ENCODE assay signal across 8 mouse cellular contexts in genomic region chr7:137438962-137439361, GRCm38 (mm10). TPM values are rescaled to one million over a fixed set of nuclear protein-coding genes. Genes with fewer than 3 reads are reported as not detected.
DNase-seq lines count a peak whose midpoint lies in the region; ATAC-seq and TF ChIP-seq lines count a peak whose summit lies in the region.
"Not testable (repeated sequence)": the region's sequence is repeated elsewhere in the genome, so short reads cannot be mapped to it uniquely, and the experiment has no call there.

No protein-coding gene starts in this region.

- ATAC-seq in forebrain, embryonic 16.5 days; hindbrain, embryonic 12.5 days (ENCODE audit: low FRiP score); kidney, embryonic 16.5 days (ENCODE audit: low FRiP score, low TSS enrichment); liver, embryonic 13.5 days (ENCODE audit: low read depth); midbrain, embryonic 14.5 days (ENCODE audit: low FRiP score, low TSS enrichment); stomach, postnatal 0 days (ENCODE audit: low FRiP score, low TSS enrichment): not testable (repeated sequence)

- peaks cover 56% of the 10 kb centered on the region for H3K79me2 ChIP-seq in CH12.LX (replicated peaks; ENCODE audit: control insufficient read depth, extremely low read depth, insufficient read depth, poor library complexity, severe bottlenecking)

- peak overlapping the region; percentile 82; the same call in 1 of the 2 replicates for H3K9ac ChIP-seq in CH12.LX (ENCODE audit: insufficient read depth, low read depth)
- H3K9ac ChIP-seq in forebrain, embryonic 16.5 days (replicated peaks; ENCODE audit: low read depth, low read length); hindbrain, embryonic 12.5 days; kidney, embryonic 16.5 days (replicated peaks; ENCODE audit: low read length); midbrain, embryonic 14.5 days (replicated peaks; ENCODE audit: low read length); stomach, postnatal 0 days (ENCODE audit: low read length): not testable (repeated sequence)
- peak overlapping the region; percentile 92 for H3K9ac ChIP-seq in liver, embryonic 13.5 days

- not testable (repeated sequence) for TF ChIP-seq CTCF in CH12.LX (conservative IDR thresholded peaks at IDR 0.05 in 1 of 2, IDR thresholded peaks at IDR 0.05 in 1 of 2; ENCODE audit: low read depth in 2 of 2, low read length in 2 of 2); stomach, postnatal 0 days (IDR thresholded peaks at IDR 0.05; ENCODE audit: low read depth)

- H3K36me3 ChIP-seq in CH12.LX (replicated peaks in 1 of 2; ENCODE audit: control insufficient read depth in 1 of 2, insufficient read depth in 1 of 2, low read length in 1 of 2): peaks cover 6 to 33% of the 10 kb centered on the region in 2 experiments
- H3K36me3 ChIP-seq in embryonic facial prominence, embryonic 10.5 days (replicated peaks): peaks cover 19% of the 10 kb centered on the region
- H3K36me3 ChIP-seq in forebrain, embryonic 16.5 days (ENCODE audit: control insufficient read depth, insufficient read depth); hindbrain, embryonic 12.5 days; kidney, embryonic 16.5 days (ENCODE audit: insufficient read depth, low read length); liver, embryonic 13.5 days; midbrain, embryonic 14.5 days (ENCODE audit: control insufficient read depth, insufficient read depth, low read length); stomach, postnatal 0 days (ENCODE audit: control insufficient read depth, insufficient read depth, low read length): not testable (repeated sequence)

- not testable (repeated sequence) for TF ChIP-seq RAD21 in CH12.LX (IDR thresholded peaks at IDR 0.05; ENCODE audit: low read depth, low read length)

- H3K4me3 ChIP-seq in CH12.LX (replicated peaks in 1 of 3; ENCODE audit: low read depth in 2 of 3, low read length in 2 of 3, poor library complexity in 1 of 3): peak overlapping the region; percentile 80 to 91 (median 90)
- H3K4me3 ChIP-seq in embryonic facial prominence, embryonic 10.5 days: peak overlapping the region; percentile 88
- peak overlapping the region; percentile 77; the same call in 1 of the 2 replicates for H3K4me3 ChIP-seq in forebrain, embryonic 16.5 days (replicated peaks; ENCODE audit: low read length)
- H3K4me3 ChIP-seq in hindbrain, embryonic 12.5 days: peak overlapping the region; percentile 95; the same call in 1 of the 2 replicates
- peak overlapping the region; percentile 99 for H3K4me3 ChIP-seq in kidney, embryonic 16.5 days (ENCODE audit: low read length)
- peak overlapping the region; percentile 91 for H3K4me3 ChIP-seq in liver, embryonic 13.5 days (replicated peaks)
- peak overlapping the region; percentile 95 for H3K4me3 ChIP-seq in midbrain, embryonic 14.5 days (replicated peaks; ENCODE audit: low read depth, low read length)
- H3K4me3 ChIP-seq in stomach, postnatal 0 days (ENCODE audit: low read depth, low read length): not testable (repeated sequence)

- DNase-seq in CH12.LX (ENCODE audit: extremely low read depth): peak; percentile 53
- DNase-seq in embryonic facial prominence, embryonic 10.5 days (ENCODE audit: low spot score); liver, embryonic 13.5 days; midbrain, embryonic 14.5 days; stomach, postnatal 0 days (ENCODE audit: low spot score): not testable (repeated sequence)

- in situ Hi-C loops in CH12.LX (cut with MboI; ENCODE audit: low pct_ligation_motif_present, low pct_unique_long_range_greater_than_20kb, low sequenced_read_pairs): loop anchor here (25.0 kb wide), 1 partner anchor 552 kb away; the partner anchor contains the start of gene Mgmt

- dilution Hi-C loops in CH12.LX (cut with MboI; ENCODE audit: extremely low pct_ligation_motif_present, extremely low pct_unique_long_range_greater_than_20kb, low sequenced_read_pairs): not testable (repeated sequence)

- H3K4me2 ChIP-seq in CH12.LX (ENCODE audit: insufficient read depth, low read depth, poor library complexity, severe bottlenecking): peak overlapping the region; percentile 79
- H3K4me2 ChIP-seq in forebrain, embryonic 16.5 days (ENCODE audit: low read length): peak overlapping the region; percentile 60
- H3K4me2 ChIP-seq in hindbrain, embryonic 12.5 days (replicated peaks): peak overlapping the region; percentile 70
- peak overlapping the region; percentile 88 for H3K4me2 ChIP-seq in kidney, embryonic 16.5 days (replicated peaks; ENCODE audit: low read depth, low read length)
- H3K4me2 ChIP-seq in liver, embryonic 13.5 days: peak overlapping the region; percentile 93
- H3K4me2 ChIP-seq in midbrain, embryonic 14.5 days (ENCODE audit: low read length): peak overlapping the region; percentile 69
- peak overlapping the region; percentile 84 for H3K4me2 ChIP-seq in stomach, postnatal 0 days (replicated peaks; ENCODE audit: low read depth)

- H3K27ac ChIP-seq in CH12.LX (ENCODE audit: insufficient read depth, low read depth): peak overlapping the region; percentile 81
- not testable (repeated sequence) for H3K27ac ChIP-seq in embryonic facial prominence, embryonic 10.5 days (replicated peaks); forebrain, embryonic 16.5 days (ENCODE audit: low read length); kidney, embryonic 16.5 days (ENCODE audit: low read length); liver, embryonic 13.5 days; midbrain, embryonic 14.5 days (replicated peaks; ENCODE audit: low read depth, low read length); stomach, postnatal 0 days (replicated peaks)
- H3K27ac ChIP-seq in hindbrain, embryonic 12.5 days: 0 out of 2 replicates have a peak overlapping the region, but pooled peaks have one; percentile 93

- WGBS in embryonic facial prominence, embryonic 10.5 days: 87% methylated on average over 7 of the region's 7 CpGs
- 83% methylated on average over 7 of the region's 7 CpGs for WGBS in forebrain, embryonic 16.5 days
- 84% methylated on average over 7 of the region's 7 CpGs for whole genome bisulfite sequencing in hindbrain, embryonic 12.5 days
- 84% methylated on average over 7 of the region's 7 CpGs for WGBS in kidney, embryonic 16.5 days
- 67% methylated on average over 7 of the region's 7 CpGs for WGBS in liver, embryonic 13.5 days (ENCODE audit: insufficient replicate concordance)
- WGBS in midbrain, embryonic 14.5 days: 83% methylated on average over 7 of the region's 7 CpGs
- WGBS in stomach, postnatal 0 days: 83% methylated on average over 7 of the region's 7 CpGs

- H3K9me3 ChIP-seq in CH12.LX (replicated peaks; ENCODE audit: low read length); embryonic facial prominence, embryonic 10.5 days; forebrain, embryonic 16.5 days (ENCODE audit: control insufficient read depth, low read length); hindbrain, embryonic 12.5 days (replicated peaks); kidney, embryonic 16.5 days (ENCODE audit: low read length); liver, embryonic 13.5 days (replicated peaks); midbrain, embryonic 14.5 days (ENCODE audit: control insufficient read depth, low read length); stomach, postnatal 0 days (ENCODE audit: control insufficient read depth, low read length): not testable (repeated sequence)

- TF ChIP-seq EP300 in CH12.LX (IDR thresholded peaks at IDR 0.05; ENCODE audit: low read length): peak; percentile 9; the same call in 1 of the 2 replicates
- not testable (repeated sequence) for TF ChIP-seq EP300 in stomach, postnatal 0 days (optimal IDR thresholded peaks at IDR 0.05)

- TF ChIP-seq POLR2A in CH12.LX (IDR thresholded peaks at IDR 0.05; ENCODE audit: low read depth, low read length): not testable (repeated sequence)

- not testable (repeated sequence) for H3K27me3 ChIP-seq in CH12.LX (replicated peaks); embryonic facial prominence, embryonic 10.5 days (replicated peaks; ENCODE audit: low read depth, poor library complexity, severe bottlenecking); forebrain, embryonic 16.5 days (replicated peaks; ENCODE audit: control insufficient read depth, insufficient read depth, low read length); hindbrain, embryonic 12.5 days; kidney, embryonic 16.5 days (ENCODE audit: insufficient read depth, low read length); liver, embryonic 13.5 days; midbrain, embryonic 14.5 days (ENCODE audit: control insufficient read depth, insufficient read depth, low read length); stomach, postnatal 0 days (ENCODE audit: control insufficient read depth, insufficient read depth, low read length)

- H3K4me1 ChIP-seq in CH12.LX (ENCODE audit: control insufficient read depth in 1 of 2, insufficient read depth in 2 of 2): peaks cover 8 to 37% of the 10 kb centered on the region in 2 experiments
- peaks cover 24% of the 10 kb centered on the region for H3K4me1 ChIP-seq in embryonic facial prominence, embryonic 10.5 days
- H3K4me1 ChIP-seq in forebrain, embryonic 16.5 days (replicated peaks; ENCODE audit: control insufficient read depth, insufficient read depth, low read length): peaks cover 22% of the 10 kb centered on the region
- H3K4me1 ChIP-seq in hindbrain, embryonic 12.5 days: peaks cover 21% of the 10 kb centered on the region
- H3K4me1 ChIP-seq in kidney, embryonic 16.5 days (ENCODE audit: insufficient read depth, low read length): peaks cover 16% of the 10 kb centered on the region
- H3K4me1 ChIP-seq in liver, embryonic 13.5 days (replicated peaks): peaks cover 54% of the 10 kb centered on the region
- peaks cover 10% of the 10 kb centered on the region; the same call in 1 of the 2 replicates for H3K4me1 ChIP-seq in midbrain, embryonic 14.5 days (ENCODE audit: control insufficient read depth, insufficient read depth, low read length)
- not testable (repeated sequence) for H3K4me1 ChIP-seq in stomach, postnatal 0 days (replicated peaks; ENCODE audit: control insufficient read depth, insufficient read depth)

RNA-seq across cellular contexts. Expression of gene Glrx3, which starts 1.5 kb away (rescaled TPM):
- total RNA-seq in CH12.LX (2012; rRNA removed): 182 and 196 TPM in 2 replicates
- total RNA-seq in CH12.LX (2014; rRNA removed): 347 and 372 TPM in 2 replicates
- 243 and 279 TPM in 2 replicates for polyA plus RNA-seq in CH12.LX (2012; ENCODE audit: insufficient read length, low read depth)
- polyA plus RNA-seq in embryonic facial prominence, embryonic 10.5 days (2016; fragmentation: Nextera tagmentation; extraction: Ambion mirVana): 316 and 321 TPM in 2 replicates
- 253 and 278 TPM in 2 replicates for polyA plus RNA-seq in forebrain, embryonic 16.5 days (2015; fragmentation: Nextera tagmentation; extraction: Ambion mirVana)
- 262 and 266 TPM in 2 replicates for polyA plus RNA-seq in hindbrain, embryonic 12.5 days (2016; fragmentation: Nextera tagmentation; extraction: Ambion mirVana)
- 234 and 247 TPM in 2 replicates for polyA plus RNA-seq in kidney, embryonic 16.5 days (2015; fragmentation: Nextera tagmentation; extraction: Ambion mirVana)
- 117 and 123 TPM in 2 replicates for polyA plus RNA-seq in liver, embryonic 13.5 days (2015; fragmentation: Nextera tagmentation; extraction: Ambion mirVana)
- 263 and 302 TPM in 2 replicates for polyA plus RNA-seq in midbrain, embryonic 14.5 days (2014; fragmentation: Nextera tagmentation; extraction: Ambion mirVana)
- polyA plus RNA-seq in stomach, postnatal 0 days (2015; fragmentation: Nextera tagmentation; extraction: Ambion mirVana): 142 and 149 TPM in 2 replicates

RNA-seq across cellular contexts. Expression of gene 9430038I01Rik, which starts 28.4 kb away (rescaled TPM):
- total RNA-seq in CH12.LX (2012; rRNA removed) (7.4 and 10.3 TPM in 2 replicates), CH12.LX (2014; rRNA removed) (11.6 and 14.0 TPM in 2 replicates)
- polyA plus RNA-seq in CH12.LX (2012; ENCODE audit: insufficient read length, low read depth): 9.8 and 14.6 TPM in 2 replicates
- 21.4 and 23.3 TPM in 2 replicates for polyA plus RNA-seq in embryonic facial prominence, embryonic 10.5 days (2016; fragmentation: Nextera tagmentation; extraction: Ambion mirVana)
- 9.2 and 10.5 TPM in 2 replicates for polyA plus RNA-seq in forebrain, embryonic 16.5 days (2015; fragmentation: Nextera tagmentation; extraction: Ambion mirVana)
- polyA plus RNA-seq in hindbrain, embryonic 12.5 days (2016; fragmentation: Nextera tagmentation; extraction: Ambion mirVana): 15.0 and 16.8 TPM in 2 replicates
- polyA plus RNA-seq in kidney, embryonic 16.5 days (2015; fragmentation: Nextera tagmentation; extraction: Ambion mirVana): 22.0 and 22.9 TPM in 2 replicates
- polyA plus RNA-seq in liver, embryonic 13.5 days (2015; fragmentation: Nextera tagmentation; extraction: Ambion mirVana): 9.2 and 9.5 TPM in 2 replicates
- polyA plus RNA-seq in midbrain, embryonic 14.5 days (2014; fragmentation: Nextera tagmentation; extraction: Ambion mirVana): 11.1 and 11.5 TPM in 2 replicates
- 20.5 and 20.6 TPM in 2 replicates for polyA plus RNA-seq in stomach, postnatal 0 days (2015; fragmentation: Nextera tagmentation; extraction: Ambion mirVana)
